Mouse (Mus musculus) mesoderm, embryonic 11.5 days (tissue): ENCODE data around the gene Defa35.
A peak's percentile ranks its signal among the peaks of the same experiment; 100 is the strongest.
"Not testable (repeated sequence)": the region's sequence is repeated elsewhere in the genome, so short reads cannot be mapped to it uniquely, and the experiment has no call there.

Experiments
- DNase-seq: peaks from one replicate; pipeline ENCODE4 v3.0.0-alpha.2; 2012; ENCODE audit warnings: low read depth, low spot score

The Defa35 gene

GRCm38 (mm10) chr8:21064738-21065137 is at the start of gene Defa35:
Gene Defa35 (plus strand): TSS chr8:21065038.
- DNase-seq = not testable (repeated sequence)

- DNase-seq = not testable (repeated sequence)
Observed at GRCm38 (mm10) chr8:21025245-21025644, 39.6 kb upstream of the Defa35 start, which contains the start of gene Defa21. Gene Defa21 (plus strand): TSS chr8:21025545.

DNA sequence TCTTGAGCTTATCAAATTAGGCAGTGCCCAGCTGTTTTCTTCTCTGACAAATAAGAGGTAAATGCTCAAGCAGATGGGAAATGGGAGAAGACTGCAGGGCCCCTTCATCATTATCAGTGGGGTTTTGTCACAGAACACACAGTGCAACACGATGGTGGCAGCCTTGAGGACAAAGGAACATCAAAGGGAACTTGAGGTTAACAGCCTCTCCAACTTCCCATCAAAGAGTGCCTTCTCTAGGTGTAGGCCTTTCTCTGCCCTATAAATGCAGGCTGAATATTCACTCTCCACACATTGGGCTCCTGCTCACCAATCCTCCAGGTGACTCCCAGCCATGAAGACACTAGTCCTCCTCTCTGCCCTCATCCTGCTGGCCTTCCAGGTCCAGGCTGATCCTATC is 10.1 kb upstream of the Defa35 start, which contains the start of gene Defa23:
Gene Defa23 (plus strand): TSS at position 301 of the 400 bp plus-strand sequence.
- not testable (repeated sequence) for DNase-seq

DNA sequence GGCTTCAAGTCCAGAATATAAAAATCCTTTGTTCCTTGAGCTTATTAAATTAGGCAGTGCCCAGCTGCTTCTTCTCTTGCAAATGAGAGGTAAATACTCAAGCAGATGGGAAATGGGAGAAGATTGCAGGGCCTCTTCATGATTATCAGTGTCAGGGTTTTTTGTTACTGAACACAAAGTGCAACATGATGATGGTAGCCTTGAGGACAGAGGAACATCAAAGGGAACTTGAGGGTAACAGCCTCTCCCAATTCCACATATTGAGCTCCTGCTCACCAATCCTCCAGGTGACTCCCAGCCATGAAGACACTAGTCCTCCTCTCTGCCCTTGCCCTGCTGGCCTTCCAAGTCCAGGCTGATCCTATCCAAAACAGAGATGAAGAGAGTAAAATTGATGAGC is 19.3 kb downstream of the Defa35 start, which contains the start of gene Defa25:
Gene Defa25 (plus strand): TSS at position 301 of the 400 bp plus-strand sequence.
- not testable (repeated sequence) for DNase-seq

DNA sequence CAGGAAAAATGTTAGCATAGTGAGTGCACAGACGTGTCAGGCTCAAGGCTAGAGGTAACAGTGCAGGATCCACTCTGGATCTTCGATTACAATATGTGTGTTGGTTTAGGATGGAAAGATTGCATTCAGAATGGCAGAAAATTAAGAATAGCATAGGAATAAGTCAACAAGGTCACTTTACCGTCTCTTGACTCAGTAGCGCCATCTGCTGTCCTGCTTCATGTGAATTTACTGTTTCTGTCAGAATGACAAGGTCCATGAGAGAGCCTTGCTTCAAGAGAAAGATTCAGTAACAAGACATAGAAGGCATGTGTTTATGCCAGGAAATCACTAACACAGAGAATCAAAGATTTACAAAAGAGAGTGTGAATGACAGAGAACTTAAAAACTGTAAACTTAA is 28.3 kb downstream of the Defa35 start:
- DNase-seq = peak; percentile 53

DNA sequence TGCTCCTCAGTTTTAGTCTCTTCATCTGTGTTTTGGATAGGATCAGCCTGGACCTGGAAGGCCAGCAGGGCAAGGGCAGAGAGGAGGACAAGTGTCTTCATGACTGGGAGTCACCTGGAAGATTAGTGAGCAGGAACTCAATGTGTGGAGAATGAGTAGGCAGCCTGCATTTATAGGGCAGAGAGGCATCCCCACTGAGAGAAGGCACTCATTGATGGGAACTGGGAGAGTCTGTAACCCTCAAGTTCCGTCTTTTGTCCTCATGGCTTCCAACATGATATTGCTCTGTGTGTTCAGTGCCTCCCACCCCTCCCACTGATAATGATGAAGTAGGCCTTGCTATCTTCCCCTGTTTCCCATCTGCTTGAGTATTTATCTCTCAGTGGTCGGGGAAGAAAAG is 31.1 kb downstream of the Defa35 start, which contains the start of gene Gm14851:
Gene Gm14851 (minus strand): TSS at position 101 of the 400 bp plus-strand sequence.
- DNase-seq = not testable (repeated sequence)
